In the genomic region with DNA sequence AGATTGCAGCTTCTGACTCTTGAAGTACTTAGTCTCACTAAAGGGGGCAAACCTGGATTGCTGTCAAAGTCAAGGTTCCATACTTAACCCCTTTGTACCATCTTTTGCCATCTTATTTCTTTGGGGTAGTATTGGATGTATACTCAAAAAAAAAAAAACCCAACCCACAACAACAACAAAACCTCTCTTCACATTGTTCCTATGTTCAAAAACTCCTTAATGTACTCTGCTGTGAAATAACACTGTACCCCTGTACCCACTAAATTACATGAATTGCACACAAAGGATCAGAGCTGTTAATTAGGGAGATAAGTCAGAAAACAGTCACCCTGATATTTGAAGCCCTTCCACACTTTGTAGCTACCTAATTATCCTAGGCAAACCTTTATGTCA, we compare ENCODE assay signal across 8 mouse cellular contexts. TPM values are rescaled to one million over a fixed set of nuclear protein-coding genes. Genes with fewer than 3 reads are reported as not detected.
DNase-seq lines count a peak whose midpoint lies in the region; ATAC-seq and TF ChIP-seq lines count a peak whose summit lies in the region.

No protein-coding gene starts in this region.

- peak overlapping the region; percentile 72; the same call in 1 of the 2 replicates for H3K9ac ChIP-seq in heart, embryonic 11.5 days (ENCODE audit: low read depth, low read length)
- H3K9ac ChIP-seq in ES-Bruce4 (ENCODE audit: low read depth, poor library complexity, severe bottlenecking): peak overlapping the region; percentile 39
- H3K9ac ChIP-seq in forebrain, embryonic 16.5 days (replicated peaks; ENCODE audit: low read depth, low read length): peak overlapping the region; percentile 76
- H3K9ac ChIP-seq in liver, embryonic 16.5 days (ENCODE audit: low read depth, low read length): peak overlapping the region; percentile 98

- H3K9me3 ChIP-seq in heart, embryonic 11.5 days (replicated peaks; ENCODE audit: control insufficient read depth, low read length): no peaks in the 10 kb centered on the region
- H3K9me3 ChIP-seq in ES-Bruce4 (replicated peaks; ENCODE audit: control insufficient read depth, insufficient read depth, low read length, poor library complexity, severe bottlenecking): no peaks in the 10 kb centered on the region
- H3K9me3 ChIP-seq in forebrain, embryonic 16.5 days (ENCODE audit: control insufficient read depth, low read length): no peaks in the 10 kb centered on the region
- no peaks in the 10 kb centered on the region for H3K9me3 ChIP-seq in liver, embryonic 16.5 days (replicated peaks; ENCODE audit: control insufficient read depth, low read length)

- ATAC-seq in heart, embryonic 11.5 days (replicated peaks; ENCODE audit: insufficient number of reproducible peaks, low FRiP score, low TSS enrichment): no peak
- ATAC-seq in forebrain, embryonic 16.5 days: no peak
- no peak for ATAC-seq in liver, embryonic 16.5 days (ENCODE audit: low read depth)
- no peak for ATAC-seq in erythroid progenitor cell, adult 5-6 weeks (replicated peaks; ENCODE audit: low FRiP score, poor library complexity, severe bottlenecking)

- no peaks in the 10 kb centered on the region for H3K36me3 ChIP-seq in heart, embryonic 11.5 days (ENCODE audit: control insufficient read depth, insufficient read depth, low read length)
- no peaks in the 10 kb centered on the region for H3K36me3 ChIP-seq in ES-Bruce4 (ENCODE audit: control insufficient read depth, insufficient read depth, low read length, poor library complexity, severe bottlenecking)
- no peaks in the 10 kb centered on the region for H3K36me3 ChIP-seq in forebrain, embryonic 16.5 days (ENCODE audit: control insufficient read depth, insufficient read depth)
- H3K36me3 ChIP-seq in liver, embryonic 16.5 days (ENCODE audit: control insufficient read depth, insufficient read depth): no peaks in the 10 kb centered on the region

- DNase-seq in heart, postnatal 14 days: no peak
- DNase-seq in right cerebral cortex, postnatal 4 days: no peak
- DNase-seq in MN1 (ENCODE audit: low spot score): no peak

- no peak overlapping the region for H3K27ac ChIP-seq in heart, embryonic 11.5 days (ENCODE audit: low read depth, low read length)
- H3K27ac ChIP-seq in ES-Bruce4 (ENCODE audit: insufficient read depth, low read length): no peak overlapping the region
- H3K27ac ChIP-seq in forebrain, embryonic 16.5 days (ENCODE audit: low read length): no peak overlapping the region
- no peak overlapping the region for H3K27ac ChIP-seq in liver, embryonic 16.5 days (ENCODE audit: low read length)

- TF ChIP-seq EP300 in ES-Bruce4 (IDR thresholded peaks at IDR 0.05; ENCODE audit: insufficient read depth, low read depth, low read length): no peak

- no peaks in the 10 kb centered on the region for H3K27me3 ChIP-seq in heart, embryonic 11.5 days (ENCODE audit: control insufficient read depth, insufficient read depth, low read length)
- H3K27me3 ChIP-seq in ES-Bruce4 (ENCODE audit: control insufficient read depth, insufficient read depth, low read length, poor library complexity, severe bottlenecking): no peaks in the 10 kb centered on the region
- H3K27me3 ChIP-seq in forebrain, embryonic 16.5 days (replicated peaks; ENCODE audit: control insufficient read depth, insufficient read depth, low read length): no peaks in the 10 kb centered on the region
- H3K27me3 ChIP-seq in liver, embryonic 16.5 days (ENCODE audit: control insufficient read depth, insufficient read depth, low read depth, low read length): no peaks in the 10 kb centered on the region

- H3K4me1 ChIP-seq in heart, embryonic 11.5 days (ENCODE audit: control insufficient read depth, insufficient read depth, low read length): peaks cover 10% of the 10 kb centered on the region
- no peaks in the 10 kb centered on the region for H3K4me1 ChIP-seq in ES-Bruce4 (ENCODE audit: control insufficient read depth, insufficient read depth, low read length)
- H3K4me1 ChIP-seq in forebrain, embryonic 16.5 days (replicated peaks; ENCODE audit: control insufficient read depth, insufficient read depth, low read length): peaks cover 25% of the 10 kb centered on the region
- peaks cover 18% of the 10 kb centered on the region for H3K4me1 ChIP-seq in liver, embryonic 16.5 days (ENCODE audit: control insufficient read depth, low read depth, low read length)

- TF ChIP-seq POLR2A in ES-Bruce4 (IDR thresholded peaks at IDR 0.05; ENCODE audit: insufficient read depth, low read length): no peak

- H3K4me3 ChIP-seq in heart, embryonic 11.5 days (ENCODE audit: low read depth, low read length): peak overlapping the region; percentile 94
- no peak overlapping the region for H3K4me3 ChIP-seq in ES-Bruce4 (ENCODE audit: low read depth, low read length)
- H3K4me3 ChIP-seq in forebrain, embryonic 16.5 days (replicated peaks; ENCODE audit: low read length): peak overlapping the region; percentile 95
- H3K4me3 ChIP-seq in liver, embryonic 16.5 days (ENCODE audit: low read depth, low read length): peak overlapping the region; percentile 100

- peak overlapping the region; percentile 87 for H3K4me2 ChIP-seq in heart, embryonic 11.5 days
- peak overlapping the region; percentile 85 for H3K4me2 ChIP-seq in forebrain, embryonic 16.5 days (ENCODE audit: low read length)
- peak overlapping the region; percentile 93 for H3K4me2 ChIP-seq in liver, embryonic 16.5 days (ENCODE audit: low read depth, low read length)

- TF ChIP-seq CTCF in ES-Bruce4 (IDR thresholded peaks at IDR 0.05; ENCODE audit: low read depth, low read length): no peak

- intact Hi-C loops in heart, postnatal 14 days (cut with DNase I): no loop called here

RNA-seq across cellular contexts. Expression of a gene that starts 0.7 kb away (rescaled TPM):
- 376 and 383 TPM in 2 replicates for polyA plus RNA-seq in heart, embryonic 11.5 days (2014; fragmentation: Nextera tagmentation; extraction: Ambion mirVana)
- total RNA-seq in heart, postnatal 14 days (2021): 100 to 1,000 TPM; 249 to 263 TPM
- 647 and 696 TPM in 2 replicates for polyA plus RNA-seq in ES-Bruce4 (2011; ENCODE audit: insufficient read depth, insufficient read length, low read depth, missing spikeins)
- polyA plus RNA-seq in forebrain, embryonic 16.5 days (2015; fragmentation: Nextera tagmentation; extraction: Ambion mirVana): 520 and 524 TPM in 2 replicates
- polyA plus RNA-seq in liver, embryonic 16.5 days (2015; fragmentation: Nextera tagmentation; extraction: Ambion mirVana): 103 and 110 TPM in 2 replicates
- total RNA-seq in erythroid progenitor cell, adult 5-6 weeks (2015; ENCODE audit: low replicate concordance): 188 and 231 TPM in 2 replicates
- 144 and 175 TPM in 2 replicates for total RNA-seq in erythroid progenitor cell, adult 5-6 weeks (2017; ENCODE audit: low replicate concordance)

RNA-seq across cellular contexts. Expression of a gene that starts 47.6 kb away (rescaled TPM):
- 4.2 and 4.9 TPM in 2 replicates for polyA plus RNA-seq in heart, embryonic 11.5 days (2014; fragmentation: Nextera tagmentation; extraction: Ambion mirVana)
- 10 to 100 TPM; 23.4 to 27.5 TPM for total RNA-seq in heart, postnatal 14 days (2021)
- 4.2 and 4.7 TPM in 2 replicates for polyA plus RNA-seq in ES-Bruce4 (2011; ENCODE audit: insufficient read depth, insufficient read length, low read depth, missing spikeins)
- polyA plus RNA-seq in forebrain, embryonic 16.5 days (2015; fragmentation: Nextera tagmentation; extraction: Ambion mirVana): 14.0 and 14.1 TPM in 2 replicates
- polyA plus RNA-seq in liver, embryonic 16.5 days (2015; fragmentation: Nextera tagmentation; extraction: Ambion mirVana): 0.89 and 0.90 TPM in 2 replicates
- not detected in 2 replicates for total RNA-seq in erythroid progenitor cell, adult 5-6 weeks (2015; ENCODE audit: low replicate concordance)
- not detected in 2 replicates for total RNA-seq in erythroid progenitor cell, adult 5-6 weeks (2017; ENCODE audit: low replicate concordance)

Comparison
In these comparisons a context has a peak if more than half of its experiments do, and no peak if none do; other contexts are left out.
1. H3K9ac ChIP-seq: peak in every context shown above with its lines; median percentile 98 in liver, embryonic 16.5 days; 76 in forebrain, embryonic 16.5 days; 72 in heart, embryonic 11.5 days; 39 in ES-Bruce4.